Mouse (Mus musculus) MEL (cell line): ENCODE data around the gene Inhba.

Source experiments
- CTCF ChIP-seq, 3 experiments: IDR thresholded peaks in 2 of 3; conservative IDR thresholded peaks in 1 of 3; 2 replicates each; pipeline ENCODE4 v1.5.1; 2011 to 2012; ENCODE audit warnings: low read length in 3 of 3, low read depth in 2 of 3, mild to moderate bottlenecking in 2 of 3, improper control_type of control experiment in 1 of 3, inconsistent platforms in 1 of 3, mixed read lengths in 1 of 3, moderate library complexity in 1 of 3; ENCODE audit not compliant: control insufficient read depth in 1 of 3, insufficient read depth in 1 of 3, poor library complexity in 1 of 3, severe bottlenecking in 1 of 3
- GATA1 ChIP-seq: IDR thresholded peaks from 2 replicates; pipeline ENCODE4 v1.6.1; 2011; ENCODE audit warnings: low read depth, low read length, improper control_type of control experiment
- NRF1 ChIP-seq: IDR thresholded peaks from 2 replicates; pipeline ENCODE4 v1.6.1; 2014; ENCODE audit warnings: low read depth, mild to moderate bottlenecking, inconsistent platforms, low read length, improper control_type of control experiment, moderate library complexity; ENCODE audit not compliant: poor library complexity, insufficient read depth, severe bottlenecking

DNA sequence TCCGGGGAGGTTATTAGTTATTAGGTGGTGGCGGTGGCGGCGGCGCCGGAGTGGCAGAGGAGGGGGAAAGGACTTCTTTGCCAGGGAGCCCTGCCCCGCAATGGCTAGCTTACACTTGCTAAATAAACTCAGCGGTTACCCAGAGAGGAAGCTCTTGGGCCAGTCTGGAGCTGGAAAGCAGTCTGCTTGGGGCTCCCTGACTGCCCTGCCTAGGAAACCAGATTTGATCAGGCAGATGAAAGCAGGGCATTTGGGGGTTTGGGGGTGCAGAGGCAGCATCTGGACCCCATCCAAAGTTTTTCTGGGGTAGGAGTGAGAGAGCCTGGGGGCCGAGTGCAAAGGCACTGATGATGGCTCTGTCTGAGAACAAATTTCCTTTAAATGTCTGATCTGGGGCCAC is 6.1 kb downstream of the Inhba start:
- TF ChIP-seq CTCF (IDR thresholded peaks at IDR 0.05 in 2 of 3, conservative IDR thresholded peaks at IDR 0.05 in 1 of 3; ENCODE audit: control insufficient read depth in 1 of 3, insufficient read depth in 1 of 3, low read depth in 2 of 3, low read length in 3 of 3, poor library complexity in 1 of 3, severe bottlenecking in 1 of 3) (no peak), GATA1 (no peak), NRF1 (no peak)
